Mouse (Mus musculus) cortical plate, adult 2 months (tissue): ENCODE results near the gene A430033K04Rik. TPM values are rescaled to one million over a fixed set of nuclear protein-coding genes. Genes with fewer than 3 reads are reported as not detected.
A peak's percentile ranks its signal among the peaks of the same experiment; 100 is the strongest.

Experiments
- H3K27ac ChIP-seq: fragments of 200-500 bp; 2 replicates; pipeline ENCODE4 v1.5.1; 2012; ENCODE audit warnings: low read length, control low read depth, inconsistent platforms; ENCODE audit not compliant: insufficient read depth
- H3K4me1 ChIP-seq: fragments of 200-500 bp; 2 replicates; pipeline ENCODE4 v1.6.1; 2011; ENCODE audit warnings: low read length; ENCODE audit not compliant: control insufficient read depth, insufficient read depth
- H3K4me3 ChIP-seq: fragments of 200-500 bp; 2 replicates; pipeline ENCODE4 v1.5.1; 2011; ENCODE audit warnings: mild to moderate bottlenecking, low read length, control low read depth; ENCODE audit not compliant: insufficient read depth
- CTCF ChIP-seq: fragments of 200-500 bp; IDR thresholded peaks from 2 replicates; pipeline ENCODE4 v1.5.1; 2011; ENCODE audit warnings: mild to moderate bottlenecking, control low read depth, low read length; ENCODE audit not compliant: insufficient read depth; ENCODE audit errors: extremely low read depth
- POLR2A ChIP-seq: fragments of 200-500 bp; IDR thresholded peaks from 2 replicates; pipeline ENCODE4 v1.6.1; 2011; ENCODE audit warnings: mild to moderate bottlenecking, low read length, control low read depth; ENCODE audit not compliant: insufficient read depth; ENCODE audit errors: extremely low read depth
- polyA plus RNA-seq: library from polyadenylated mRNA; depleted of rRNA; stranded (reverse); fragments of >200 nt; gene quantifications from 2 replicates; pipeline ENCODE4 v1.2.3, GENCODE M21; 2012; rRNA removed

The A430033K04Rik gene
- 10.3 and 11.5 TPM in 2 replicates for polyA plus RNA-seq

- TF ChIP-seq CTCF (no peak), POLR2A (peak; percentile 87)
- Histone ChIP-seq H3K4me1 (no peaks in the 10 kb centered on the region), H3K27ac (peak within 1 kb of the TSS; percentile 58), H3K4me3 (peak within 1 kb of the TSS; percentile 86)
Measured at GRCm38 (mm10) chr5:138622645-138623477, at the start of gene A430033K04Rik. Gene A430033K04Rik, plus strand, starts transcription at chr5:138622859.

- TF ChIP-seq CTCF (no peak), POLR2A (no peak)
- Histone ChIP-seq H3K4me3 (no peak overlapping the region), H3K4me1 (no peaks in the 10 kb centered on the region), H3K27ac (no peak overlapping the region)
Measured at GRCm38 (mm10) chr5:138587396-138587795, 35.3 kb upstream of the A430033K04Rik start.

GRCm38 (mm10) chr5:138618353-138618752 lies 4.3 kb upstream of the A430033K04Rik start:
- peak overlapping the region; percentile 86; the same call in 1 of the 2 replicates for H3K4me3 ChIP-seq
- H3K27ac ChIP-seq = no peak overlapping the region
- H3K4me1 ChIP-seq = no peaks in the 10 kb centered on the region
- no peak for TF ChIP-seq POLR2A
- no peak for TF ChIP-seq CTCF

GRCm38 (mm10) chr5:138619211-138620128 lies 3.2 kb upstream of the A430033K04Rik start, which contains the start of gene Zfp68:
Gene Zfp68, minus strand, starts transcription at chr5:138619761.
- TF ChIP-seq POLR2A = peak; percentile 94
- TF ChIP-seq CTCF = no peak
- Histone ChIP-seq H3K4me3 (peak within 1 kb of the TSS; percentile 86), H3K27ac (peak within 1 kb of the TSS; percentile 97)

GRCm38 (mm10) chr5:138620836-138621235 lies 1.8 kb upstream of the A430033K04Rik start:
- Histone ChIP-seq H3K4me3 (no peak overlapping the region), H3K27ac (no peak overlapping the region), H3K4me1 (no peaks in the 10 kb centered on the region)
- TF ChIP-seq CTCF (no peak), POLR2A (no peak)

More at GRCm38 (mm10) chr5:138619211-138620128, 3.2 kb upstream of the A430033K04Rik start, which contains the start of gene Zfp68:
- H3K4me1 ChIP-seq = no peaks in the 10 kb centered on the region

GRCm38 (mm10) chr5:138623478-138623875 lies 818 bp downstream of the A430033K04Rik start:
- Histone ChIP-seq H3K4me3 (peak overlapping the region; percentile 86), H3K27ac (no peak overlapping the region), H3K4me1 (no peaks in the 10 kb centered on the region)
- TF ChIP-seq CTCF (no peak), POLR2A (no peak)

- TF ChIP-seq POLR2A = no peak
- no peak for TF ChIP-seq CTCF
- Histone ChIP-seq H3K27ac (no peak overlapping the region), H3K4me1 (no peaks in the 10 kb centered on the region), H3K4me3 (no peak overlapping the region)
Measured at GRCm38 (mm10) chr5:138636486-138636885, 13.8 kb downstream of the A430033K04Rik start.

- TF ChIP-seq POLR2A = no peak
- TF ChIP-seq CTCF = no peak
- H3K27ac ChIP-seq = no peak overlapping the region
- no peak overlapping the region for H3K4me3 ChIP-seq
- H3K4me1 ChIP-seq = no peaks in the 10 kb centered on the region
Measured at GRCm38 (mm10) chr5:138641081-138641480, 18.4 kb downstream of the A430033K04Rik start.

GRCm38 (mm10) chr5:138641761-138642160 lies 19.1 kb downstream of the A430033K04Rik start:
- H3K4me3 ChIP-seq = no peak overlapping the region
- no peaks in the 10 kb centered on the region for H3K4me1 ChIP-seq
- no peak overlapping the region for H3K27ac ChIP-seq
- TF ChIP-seq CTCF (no peak), POLR2A (no peak)

- no peak overlapping the region for H3K27ac ChIP-seq
- no peak overlapping the region for H3K4me3 ChIP-seq
- TF ChIP-seq POLR2A (no peak), CTCF (no peak)
Measured at GRCm38 (mm10) chr5:138652911-138653310, 30.3 kb downstream of the A430033K04Rik start.

More at GRCm38 (mm10) chr5:138652911-138653310, 30.3 kb downstream of the A430033K04Rik start:
- 0 out of 2 replicates have a peak, but pooled peaks cover 1% of the 10 kb centered on the region for H3K4me1 ChIP-seq
